Mouse (Mus musculus) limb, embryonic 11.5 days (tissue): Measurements from ENCODE around the gene Bend6. TPM values are rescaled to one million over a fixed set of nuclear protein-coding genes. Genes with fewer than 3 reads are reported as not detected.

Experiments used
- ATAC-seq: fragments of 200-750 bp; cut with Nextera tagmentation; 2 replicates; pipeline ENCODE4 v1.8.0; 2017; ENCODE audit warnings: low read depth; ENCODE audit not compliant: insufficient number of reproducible peaks, low FRiP score, low TSS enrichment
- DNase-seq: peaks from one replicate; pipeline ENCODE4 v3.0.0-alpha.2; 2015; ENCODE audit warnings: low spot score
- H3K27ac ChIP-seq: fragments of 300-500 bp; sonication (generic); replicated peaks from 2 replicates; pipeline ENCODE4 v1.5.1; 2014; ENCODE audit warnings: low read depth, mild to moderate bottlenecking, low read length
- H3K27me3 ChIP-seq: fragments of 300-500 bp; sonication (generic); 2 replicates; pipeline ENCODE4 v1.6.1; 2014; ENCODE audit warnings: mild to moderate bottlenecking, low read length, mixed read lengths; ENCODE audit not compliant: control insufficient read depth, insufficient read depth
- H3K36me3 ChIP-seq: fragments of 300-500 bp; sonication (generic); 2 replicates; pipeline ENCODE4 v1.6.1; 2014; ENCODE audit warnings: mild to moderate bottlenecking, low read length, moderate library complexity, mixed read lengths; ENCODE audit not compliant: control insufficient read depth, insufficient read depth
- H3K4me1 ChIP-seq: fragments of 300-500 bp; sonication (generic); 2 replicates; pipeline ENCODE4 v1.6.1; 2014; ENCODE audit warnings: low read length, mixed read lengths; ENCODE audit not compliant: control insufficient read depth, insufficient read depth
- H3K4me2 ChIP-seq: fragments of 300-500 bp; sonication (generic); 2 replicates; pipeline ENCODE4 v1.6.1; 2014; ENCODE audit warnings: low read depth, mild to moderate bottlenecking, moderate library complexity; ENCODE audit not compliant: severe bottlenecking
- H3K4me3 ChIP-seq: fragments of 300-500 bp; sonication (generic); 2 replicates; pipeline ENCODE4 v1.5.1; 2014; ENCODE audit warnings: low read depth, low read length
- H3K9ac ChIP-seq: fragments of 300-500 bp; sonication (generic); 2 replicates; pipeline ENCODE4 v1.6.1; 2014; ENCODE audit warnings: mild to moderate bottlenecking, low read length
- H3K9me3 ChIP-seq: fragments of 300-500 bp; sonication (generic); 2 replicates; pipeline ENCODE4 v1.6.1; 2016; ENCODE audit warnings: low read length; ENCODE audit not compliant: control insufficient read depth
- WGBS: fragments of 180-500 bp; shearing (Covaris S2); extraction: QIAGEN DNeasy Blood & Tissue Kit; methylation state at CpG from one replicate; pipeline ENCODE4 v1.1.7; 2014; 5-methylcytosine and 5-hydroxymethylcytosine counted together
- polyA plus RNA-seq: library from polyadenylated mRNA; unstranded; fragments of >200 nt; fragmentation: Nextera tagmentation; extraction: Ambion mirVana; gene quantifications from 2 replicates; pipeline ENCODE4 v1.2.1, GENCODE M21; 2014

Bend6 gene
- polyA plus RNA-seq, result 0.78 and 1.5 TPM in 2 replicates

DNA sequence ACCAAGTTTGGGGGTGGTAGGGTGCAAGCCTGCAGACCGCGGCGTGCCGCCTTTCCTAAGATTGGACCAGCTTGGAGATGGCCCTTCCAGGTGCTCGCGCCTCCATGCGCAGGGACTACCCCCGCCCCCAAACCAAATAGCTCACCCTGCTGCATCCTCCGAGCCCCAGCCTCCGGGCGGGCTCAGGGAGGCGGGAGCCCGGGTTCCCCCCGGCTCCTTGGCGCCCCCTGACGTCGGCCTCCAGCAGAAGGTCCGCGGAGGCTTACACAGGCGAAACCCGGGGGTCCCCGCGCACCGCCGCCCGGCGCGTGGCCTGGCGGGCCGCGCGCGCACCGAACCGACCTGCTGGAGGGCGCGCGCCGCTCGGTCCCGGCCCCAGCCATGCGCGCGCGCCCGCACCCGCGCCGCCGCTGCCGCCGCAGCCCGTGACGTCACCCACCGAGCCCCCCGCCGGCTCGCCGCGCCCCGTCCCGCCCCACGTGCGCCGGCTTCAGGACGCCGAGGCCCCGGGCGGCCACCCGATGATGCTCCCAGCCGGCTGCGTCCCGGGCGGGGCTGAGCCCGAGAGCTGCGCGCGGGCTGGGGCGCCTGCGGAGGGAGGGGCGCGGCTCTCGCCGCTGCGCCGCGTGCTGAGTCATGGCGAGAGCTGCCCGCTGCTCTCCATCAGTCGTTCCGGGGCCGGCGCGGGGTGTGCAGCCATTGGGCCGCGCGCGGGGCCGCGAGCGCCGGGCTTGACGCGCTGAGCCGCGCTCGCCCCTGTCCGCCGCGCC is at the start of gene Bend6:
Gene Bend6, minus strand, starts transcription at position 396 of the 770 bp plus-strand sequence.
- no peaks in the 10 kb centered on the region for H3K4me1 ChIP-seq
- H3K4me3 ChIP-seq, result peak within 1 kb of the TSS; percentile 52
- ATAC-seq, result peak; percentile 84
- H3K9ac ChIP-seq, result peak within 1 kb of the TSS; percentile 60
- DNase-seq, result peak; percentile 79
- under 1% methylated on average over 71 of the region's 110 CpGs for WGBS
- no peak within 1 kb of the TSS for H3K27ac ChIP-seq
- no peaks in the 10 kb centered on the region for H3K36me3 ChIP-seq
- H3K9me3 ChIP-seq, result no peaks in the 10 kb centered on the region
- H3K4me2 ChIP-seq, result peak within 1 kb of the TSS; percentile 97
- H3K27me3 ChIP-seq, result peaks cover 18% of the 10 kb centered on the region

DNA sequence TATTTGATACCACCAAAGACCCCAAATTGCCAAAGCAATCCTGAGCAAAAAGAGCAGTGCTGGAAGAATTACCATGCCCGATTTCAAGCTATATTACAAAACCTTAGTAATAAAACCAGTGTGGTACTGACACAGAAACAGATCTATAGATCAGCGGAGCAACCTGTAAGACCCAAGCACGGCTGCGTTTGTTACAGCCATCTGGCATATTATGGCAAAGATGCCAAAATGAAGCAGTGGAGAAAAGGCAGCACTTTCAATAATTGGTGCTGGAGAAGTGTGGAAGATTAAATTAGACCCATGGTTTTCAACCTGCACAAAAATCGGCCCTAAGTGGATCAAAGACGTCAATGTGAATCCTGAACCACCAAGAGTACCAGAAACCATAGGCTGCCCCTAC is 48.0 kb upstream of the Bend6 start:
- Histone ChIP-seq H3K36me3 (no peaks in the 10 kb centered on the region), H3K9me3 (no peaks in the 10 kb centered on the region), H3K27ac (no peak overlapping the region), H3K4me2 (no peak overlapping the region), H3K4me1 (no peaks in the 10 kb centered on the region), H3K9ac (no peak overlapping the region), H3K27me3 (no peaks in the 10 kb centered on the region), H3K4me3 (no peak overlapping the region)
- ATAC-seq, result no peak
- 92% methylated on average over 6 of the region's 6 CpGs for WGBS
- DNase-seq, result no peak

DNA sequence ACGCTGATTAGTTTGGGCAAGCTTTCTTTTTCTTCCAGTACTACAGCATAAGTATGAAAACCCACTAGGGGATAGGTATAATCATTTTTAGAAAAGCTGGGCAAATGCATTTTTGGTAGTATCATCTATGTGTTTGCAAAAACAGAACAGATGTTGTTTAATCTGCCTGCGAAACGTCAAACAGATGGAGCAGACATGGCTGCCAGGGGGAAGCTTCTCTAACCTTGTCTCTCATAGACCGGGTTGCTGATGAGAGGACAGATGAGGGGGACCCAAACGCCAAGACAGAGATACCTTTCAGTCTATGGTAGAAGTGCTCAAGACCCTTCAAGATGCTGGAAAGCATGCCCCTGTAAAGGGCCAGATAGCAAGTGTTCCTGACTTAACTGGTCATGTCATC is 40.9 kb upstream of the Bend6 start:
- Histone ChIP-seq H3K4me3 (no peak overlapping the region), H3K9me3 (no peaks in the 10 kb centered on the region), H3K4me2 (no peak overlapping the region), H3K27ac (no peak overlapping the region), H3K4me1 (no peaks in the 10 kb centered on the region), H3K9ac (no peak overlapping the region), H3K36me3 (no peaks in the 10 kb centered on the region), H3K27me3 (no peaks in the 10 kb centered on the region)
- no peak for DNase-seq
- 85% methylated on average over 5 of the region's 5 CpGs for WGBS
- ATAC-seq, result no peak

DNA sequence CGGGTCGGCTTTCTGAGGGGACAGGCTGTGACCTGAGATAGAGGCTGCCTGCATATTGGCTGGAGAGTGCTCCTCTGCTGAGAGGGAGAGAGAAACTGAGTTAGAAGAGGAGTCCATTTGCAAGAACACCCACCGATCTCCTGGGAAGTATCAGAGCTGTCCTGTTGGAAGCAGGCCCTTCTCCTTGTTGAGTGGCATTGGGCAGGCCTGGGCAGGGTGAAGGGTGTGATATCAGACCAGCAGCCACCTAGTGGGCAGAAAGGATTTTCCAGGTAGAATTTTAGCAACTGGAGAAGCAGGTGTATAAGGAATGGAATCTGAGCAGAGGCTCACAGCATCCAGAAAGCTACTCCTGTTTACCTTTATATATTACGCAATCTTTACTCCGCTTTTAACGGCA is 40.2 kb upstream of the Bend6 start:
- Histone ChIP-seq H3K4me2 (no peak overlapping the region), H3K9me3 (no peaks in the 10 kb centered on the region), H3K27me3 (no peaks in the 10 kb centered on the region), H3K4me3 (no peak overlapping the region), H3K27ac (no peak overlapping the region), H3K9ac (no peak overlapping the region), H3K4me1 (no peaks in the 10 kb centered on the region), H3K36me3 (no peaks in the 10 kb centered on the region)
- DNase-seq (no peak), ATAC-seq (no peak)
- WGBS, result 94% methylated on average over 6 of the region's 6 CpGs

DNA sequence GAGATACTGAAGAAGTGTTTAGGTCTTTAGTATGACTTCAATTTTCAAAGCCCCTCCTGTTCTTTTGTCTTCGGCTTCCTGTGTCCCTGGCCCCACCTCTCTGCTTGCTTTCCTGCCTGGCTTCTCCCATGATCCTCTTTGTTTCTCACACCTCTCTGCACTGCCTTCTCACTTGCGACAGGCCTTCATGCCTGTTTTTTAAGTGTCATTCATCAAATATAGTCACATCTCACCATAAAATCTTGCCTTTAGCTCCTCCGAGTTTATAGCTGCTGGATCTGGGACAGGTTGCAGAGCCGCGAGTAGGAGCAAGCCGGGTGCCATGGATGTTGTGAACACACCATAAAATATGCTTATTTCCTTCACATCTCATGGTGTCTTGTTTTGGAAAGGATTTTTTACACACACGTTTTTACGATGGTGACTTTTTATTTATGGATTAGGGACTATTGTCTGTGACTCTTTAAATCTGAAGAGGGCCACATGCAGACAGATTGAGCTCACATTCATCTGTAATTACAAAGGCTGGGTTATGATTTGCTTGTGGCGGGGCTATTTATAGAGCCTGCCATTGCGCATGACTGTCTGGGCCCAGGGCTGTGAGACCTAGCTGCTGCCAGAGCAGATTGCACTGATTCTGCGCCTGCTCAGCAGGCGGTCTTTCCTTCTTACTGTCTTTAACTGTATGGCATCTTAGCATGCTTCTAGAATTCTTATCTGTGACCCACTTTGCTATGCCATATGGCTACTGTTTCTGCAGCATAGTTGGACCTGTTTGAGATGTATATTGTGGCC is 39.2 kb upstream of the Bend6 start:
- no peak for DNase-seq
- Histone ChIP-seq H3K4me3 (no peak overlapping the region), H3K9ac (no peak overlapping the region), H3K9me3 (no peaks in the 10 kb centered on the region), H3K27me3 (no peaks in the 10 kb centered on the region), H3K4me2 (no peak overlapping the region), H3K36me3 (no peaks in the 10 kb centered on the region), H3K27ac (no peak overlapping the region), H3K4me1 (no peaks in the 10 kb centered on the region)
- no peak for ATAC-seq
- WGBS, result 82% methylated on average over 12 of the region's 12 CpGs

DNA sequence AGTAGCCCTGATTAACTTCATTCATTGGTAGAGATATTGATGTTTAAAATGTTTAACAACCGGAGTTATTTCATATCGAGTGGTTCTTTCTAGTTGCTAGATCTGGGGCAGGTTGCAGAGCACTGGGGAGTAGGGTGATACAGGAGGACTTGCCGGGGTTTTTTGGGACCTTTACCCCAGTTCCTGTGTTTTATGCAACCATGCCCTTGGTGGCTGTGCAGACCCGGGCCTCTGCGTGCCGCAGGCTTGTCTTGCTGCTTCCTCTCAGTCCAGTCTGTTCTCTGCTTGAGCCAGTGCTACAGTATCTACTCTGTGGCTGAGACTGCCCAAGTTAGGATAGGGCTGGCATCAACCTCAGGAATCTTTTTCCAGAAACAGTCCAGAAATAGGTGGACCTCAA is 38.1 kb upstream of the Bend6 start:
- ATAC-seq, result no peak
- Histone ChIP-seq H3K9me3 (no peaks in the 10 kb centered on the region), H3K4me1 (no peaks in the 10 kb centered on the region), H3K9ac (no peak overlapping the region), H3K4me3 (no peak overlapping the region), H3K36me3 (no peaks in the 10 kb centered on the region), H3K27ac (no peak overlapping the region), H3K4me2 (no peak overlapping the region), H3K27me3 (no peaks in the 10 kb centered on the region)
- DNase-seq, result no peak
- WGBS, result 88% methylated on average over 6 of the region's 6 CpGs

DNA sequence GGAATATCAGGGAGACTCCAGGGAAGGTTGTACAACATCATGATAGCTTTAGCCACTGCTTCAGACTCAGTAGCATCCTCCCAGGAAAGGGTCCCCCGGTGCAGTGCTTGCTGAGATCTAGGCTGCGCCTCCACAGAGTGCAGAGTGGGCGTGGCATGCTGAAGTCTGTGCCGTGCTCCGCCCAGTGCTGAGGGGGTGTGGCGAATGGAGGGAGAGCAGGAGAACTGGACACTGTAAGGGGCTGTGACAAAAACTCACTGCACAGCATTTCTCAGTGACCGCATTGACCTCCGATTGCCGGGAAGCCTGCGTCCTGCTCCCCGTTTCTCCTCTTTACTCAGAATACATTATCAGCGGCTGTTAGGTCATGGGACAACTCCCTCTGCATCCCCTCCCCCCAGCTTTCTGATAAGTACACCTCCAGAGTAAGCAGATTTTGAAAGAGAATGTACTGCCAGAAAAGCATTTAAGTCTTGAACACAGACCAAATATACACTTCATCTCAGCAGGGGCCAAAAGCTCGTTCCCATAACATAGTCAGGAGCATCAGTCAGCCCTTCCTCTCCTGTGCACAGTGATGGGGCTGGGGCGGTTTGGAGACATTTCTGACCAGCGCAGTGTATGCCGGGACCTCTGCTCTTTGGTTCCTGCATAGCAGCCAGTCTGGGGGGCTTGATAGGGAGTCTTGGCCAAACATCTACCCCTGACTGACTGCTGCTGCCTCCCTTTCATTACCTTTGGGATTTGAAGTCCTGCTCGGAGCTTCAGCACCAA is 37.5 kb upstream of the Bend6 start:
- WGBS, result 68% methylated on average over 17 of the region's 17 CpGs
- no peak for DNase-seq
- Histone ChIP-seq H3K9ac (no peak overlapping the region), H3K27me3 (no peaks in the 10 kb centered on the region), H3K9me3 (no peaks in the 10 kb centered on the region), H3K4me3 (no peak overlapping the region), H3K27ac (no peak overlapping the region), H3K4me2 (no peak overlapping the region), H3K36me3 (no peaks in the 10 kb centered on the region), H3K4me1 (no peaks in the 10 kb centered on the region)
- 0 out of 2 replicates have a peak, but pooled peaks have one; percentile 39 for ATAC-seq

DNA sequence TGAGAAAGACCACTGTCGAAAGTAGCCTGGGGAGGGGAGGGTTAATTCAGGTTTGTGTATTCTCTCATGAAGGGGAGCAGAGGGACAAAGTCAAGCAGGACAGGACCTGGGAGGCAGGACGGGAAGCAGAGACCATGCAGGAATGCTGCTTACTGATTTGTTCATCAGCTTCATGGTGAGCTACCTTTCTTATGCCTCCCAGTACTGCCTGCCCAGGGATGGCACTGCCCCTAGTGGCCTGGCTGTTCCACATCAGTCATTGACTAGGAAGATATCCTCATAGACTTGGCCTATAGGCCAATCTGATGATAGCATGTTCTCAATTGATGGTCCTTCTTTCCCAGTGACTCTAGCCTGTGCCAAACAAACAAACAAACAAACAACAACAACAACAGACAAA is 36.3 kb upstream of the Bend6 start:
- H3K9me3 ChIP-seq, result no peaks in the 10 kb centered on the region
- DNase-seq, result no peak
- WGBS, result 94% methylated on average over 2 of the region's 2 CpGs

More for the DNA sequence above, 36.3 kb upstream of the Bend6 start:
- Histone ChIP-seq H3K9ac (no peak overlapping the region), H3K4me2 (no peak overlapping the region), H3K27me3 (no peaks in the 10 kb centered on the region), H3K4me3 (no peak overlapping the region), H3K27ac (no peak overlapping the region), H3K4me1 (no peaks in the 10 kb centered on the region), H3K36me3 (no peaks in the 10 kb centered on the region)
- ATAC-seq, result no peak
